Mouse (Mus musculus) midbrain, embryonic 12.5 days (tissue): ENCODE data around the gene Gm5475. TPM values are rescaled to one million over a fixed set of nuclear protein-coding genes. Genes with fewer than 3 reads are reported as not detected.
"Not testable (repeated sequence)": the region's sequence is repeated elsewhere in the genome, so short reads cannot be mapped to it uniquely, and the experiment has no call there.

ENCODE experiments used
- ATAC-seq: fragments of 200-750 bp; cut with Nextera tagmentation; 2 replicates; pipeline ENCODE4 v1.8.0; 2017; ENCODE audit warnings: low read depth, moderate TSS enrichment, moderate library complexity; ENCODE audit not compliant: low FRiP score
- H3K27ac ChIP-seq: fragments of 300-500 bp; sonication (generic); replicated peaks from 2 replicates; pipeline ENCODE4 v1.5.1; 2016; ENCODE audit warnings: mild to moderate bottlenecking
- H3K27me3 ChIP-seq: fragments of 300-500 bp; sonication (generic); 2 replicates; pipeline ENCODE4 v1.6.1; 2016; ENCODE audit warnings: mild to moderate bottlenecking
- H3K36me3 ChIP-seq: fragments of 300-500 bp; sonication (generic); 2 replicates; pipeline ENCODE4 v1.6.1; 2016
- H3K4me1 ChIP-seq: fragments of 300-500 bp; sonication (generic); 2 replicates; pipeline ENCODE4 v1.6.1; 2016
- H3K4me2 ChIP-seq: fragments of 300-500 bp; sonication (generic); replicated peaks from 2 replicates; pipeline ENCODE4 v1.6.1; 2016; ENCODE audit warnings: mild to moderate bottlenecking, moderate library complexity
- H3K4me3 ChIP-seq: fragments of 300-500 bp; sonication (generic); 2 replicates; pipeline ENCODE4 v1.5.1; 2016; ENCODE audit warnings: mild to moderate bottlenecking
- H3K9ac ChIP-seq: fragments of 300-500 bp; sonication (generic); replicated peaks from 2 replicates; pipeline ENCODE4 v1.6.1; 2016; ENCODE audit warnings: mild to moderate bottlenecking, moderate library complexity
- H3K9me3 ChIP-seq: fragments of 300-500 bp; sonication (generic); 2 replicates; pipeline ENCODE4 v1.6.1; 2016; ENCODE audit warnings: mild to moderate bottlenecking
- WGBS: fragments of 180-500 bp; shearing (Covaris S2); methylation state at CpG from one replicate; pipeline ENCODE4 v1.1.7; 2016; 5-methylcytosine and 5-hydroxymethylcytosine counted together
- polyA plus RNA-seq: library from polyadenylated mRNA; unstranded; fragments of >200 nt; fragmentation: Nextera tagmentation; extraction: Ambion mirVana; gene quantifications from 2 replicates; pipeline ENCODE4 v1.2.1, GENCODE M21; 2016

Gene Gm5475
- 0.11 and 0.14 TPM in 2 replicates for polyA plus RNA-seq

DNA sequence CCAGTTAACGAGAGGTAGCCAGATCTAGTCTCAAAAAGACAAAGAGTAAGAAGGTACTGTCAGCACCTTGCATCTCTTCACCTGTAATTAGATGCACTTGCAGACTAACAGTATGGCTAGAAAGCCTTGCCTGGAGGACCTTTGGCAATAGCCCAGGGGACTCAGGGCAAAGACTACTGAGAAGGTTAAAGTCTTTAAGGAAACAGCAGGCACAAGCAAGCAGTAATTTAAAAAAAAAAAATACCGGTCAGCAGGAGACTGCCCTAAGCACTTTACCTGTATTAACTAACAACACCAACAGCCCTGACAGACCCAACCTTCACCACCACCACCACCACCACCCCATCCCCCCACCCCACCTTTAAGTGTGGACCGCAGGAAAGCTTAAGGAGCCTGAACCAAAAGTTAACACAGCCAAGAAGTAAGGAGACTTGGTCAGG, at the start of gene Gm5475:
Gene Gm5475, plus strand, starts transcription at position 390 of the 440 bp plus-strand sequence.
- Histone ChIP-seq H3K9ac (peak within 1 kb of the TSS; percentile 92), H3K27ac (peak within 1 kb of the TSS; percentile 63), H3K27me3 (peaks cover 35% of the 10 kb centered on the region), H3K4me3 (peak within 1 kb of the TSS; percentile 94), H3K4me1 (peaks cover 40% of the 10 kb centered on the region), H3K4me2 (peak within 1 kb of the TSS; percentile 92)
- not testable (repeated sequence) for H3K9me3 ChIP-seq, H3K36me3 ChIP-seq, ATAC-seq
- 36% methylated on average over 3 of the region's 3 CpGs for WGBS

DNA sequence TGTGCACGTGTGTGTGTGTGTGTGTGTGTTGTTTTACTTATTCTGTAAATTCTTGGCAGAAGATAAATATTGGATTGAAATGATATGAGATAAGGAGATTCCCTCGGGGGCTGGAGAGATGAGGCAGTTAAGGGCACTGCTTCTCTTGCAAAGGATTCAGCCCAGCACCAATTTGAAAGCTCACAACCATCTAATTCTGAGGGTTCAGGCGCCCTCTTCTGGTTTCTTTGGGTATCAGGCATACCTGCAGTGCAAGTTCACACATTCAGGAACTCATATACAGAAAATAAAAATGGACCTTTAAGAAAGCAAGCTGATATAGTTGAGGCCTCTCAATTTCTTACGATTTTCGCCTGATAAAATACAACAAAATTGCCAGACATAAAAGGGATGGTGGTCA, 46.9 kb upstream of the Gm5475 start:
- no peaks in the 10 kb centered on the region for H3K36me3 ChIP-seq
- H3K9ac ChIP-seq, result no peak overlapping the region
- no peak overlapping the region for H3K4me2 ChIP-seq
- H3K27ac ChIP-seq, result no peak overlapping the region
- no peak overlapping the region for H3K4me3 ChIP-seq
- no peaks in the 10 kb centered on the region for H3K9me3 ChIP-seq
- WGBS, result 37% methylated on average over 5 of the region's 5 CpGs
- no peak for ATAC-seq
- H3K4me1 ChIP-seq, result no peaks in the 10 kb centered on the region
- no peaks in the 10 kb centered on the region for H3K27me3 ChIP-seq

DNA sequence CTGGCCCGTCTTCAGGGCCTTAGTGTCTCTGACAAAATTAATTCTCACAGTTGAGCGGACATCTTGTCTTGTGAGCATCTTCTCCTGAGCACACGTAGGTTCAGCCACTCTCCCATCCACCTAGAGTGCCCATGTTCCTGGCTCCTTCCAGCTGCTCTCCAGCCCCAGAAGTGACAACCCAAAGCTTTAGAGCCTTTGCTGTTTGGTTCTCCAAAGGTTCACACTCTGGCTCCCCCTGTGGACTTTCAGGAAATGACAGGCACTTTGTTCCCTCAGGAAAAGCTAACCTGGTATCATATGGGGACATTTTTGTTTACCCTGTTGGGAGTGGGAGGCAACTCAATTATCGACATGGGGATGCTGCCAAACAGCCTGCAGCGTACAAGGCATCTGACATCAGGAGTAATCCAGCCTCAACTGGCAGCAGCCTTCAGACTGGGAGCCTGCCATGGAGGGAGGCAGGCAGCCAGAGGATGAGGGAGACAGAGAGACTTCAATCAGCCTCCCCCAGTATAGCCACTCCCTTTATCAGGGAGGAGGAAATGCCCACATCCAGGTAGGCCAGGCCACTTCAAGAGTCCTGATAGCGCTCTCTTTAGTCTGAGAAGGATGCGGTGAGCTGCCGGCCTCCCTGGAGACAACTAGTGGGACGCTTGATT, 44.0 kb upstream of the Gm5475 start:
- WGBS, result 41% methylated on average over 4 of the region's 9 CpGs
- ATAC-seq, result not testable (repeated sequence)

DNA sequence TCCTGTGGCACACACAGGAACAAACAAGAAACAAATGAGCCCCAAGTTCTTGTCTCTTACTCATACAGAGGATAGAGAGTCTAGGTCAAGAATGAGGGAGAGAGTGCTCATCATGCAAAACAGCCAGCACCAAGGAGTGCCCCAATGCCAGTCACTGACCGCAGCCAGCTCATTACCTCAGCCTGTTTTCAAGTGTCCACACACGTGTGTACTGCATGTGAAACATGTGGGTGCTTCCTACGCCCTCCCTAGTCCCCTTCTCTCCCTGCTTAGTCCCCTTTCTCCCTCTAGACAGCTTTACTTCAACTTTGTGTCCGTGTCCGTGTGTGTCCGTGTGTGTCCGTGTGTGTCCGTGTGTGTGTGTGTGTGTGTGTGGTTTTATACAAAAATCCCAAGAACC, 42.3 kb upstream of the Gm5475 start:
- Histone ChIP-seq H3K4me2 (no peak overlapping the region), H3K27me3 (no peaks in the 10 kb centered on the region), H3K36me3 (no peaks in the 10 kb centered on the region), H3K9ac (no peak overlapping the region), H3K4me3 (no peak overlapping the region), H3K4me1 (no peaks in the 10 kb centered on the region), H3K9me3 (no peaks in the 10 kb centered on the region), H3K27ac (no peak overlapping the region)
- WGBS, result 87% methylated on average over 8 of the region's 8 CpGs
- ATAC-seq, result no peak

More for the DNA sequence above, 44.0 kb upstream of the Gm5475 start:
- H3K27ac ChIP-seq, H3K9ac ChIP-seq, H3K4me3 ChIP-seq, H3K9me3 ChIP-seq, H3K4me1 ChIP-seq, H3K4me2 ChIP-seq, H3K36me3 ChIP-seq, H3K27me3 ChIP-seq: not testable (repeated sequence)

DNA sequence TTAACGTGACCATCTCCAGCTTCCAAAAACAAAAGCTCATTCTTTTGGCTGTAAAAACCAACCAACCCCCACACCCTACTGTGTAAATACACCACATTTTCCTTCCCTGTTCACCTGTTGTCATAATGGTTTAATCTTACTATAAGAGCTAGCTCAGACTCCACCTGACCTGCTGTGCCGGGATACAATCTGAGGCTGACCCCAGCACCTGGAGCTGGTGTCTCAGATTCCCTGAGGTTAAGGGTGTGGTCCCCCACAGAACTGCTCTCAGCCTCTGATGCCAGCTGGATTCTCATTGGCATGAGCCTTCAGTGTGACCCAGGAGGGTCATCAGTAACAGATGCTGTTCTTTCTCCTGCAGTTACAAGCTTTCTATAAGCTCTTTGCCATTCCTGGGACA, 41.8 kb upstream of the Gm5475 start:
- Histone ChIP-seq H3K4me3 (no peak overlapping the region), H3K9ac (no peak overlapping the region), H3K27me3 (no peaks in the 10 kb centered on the region), H3K4me2 (no peak overlapping the region), H3K4me1 (no peaks in the 10 kb centered on the region), H3K9me3 (no peaks in the 10 kb centered on the region), H3K36me3 (no peaks in the 10 kb centered on the region), H3K27ac (no peak overlapping the region)
- ATAC-seq, result no peak
- 79% methylated on average over 2 of the region's 2 CpGs for whole genome bisulfite sequencing

DNA sequence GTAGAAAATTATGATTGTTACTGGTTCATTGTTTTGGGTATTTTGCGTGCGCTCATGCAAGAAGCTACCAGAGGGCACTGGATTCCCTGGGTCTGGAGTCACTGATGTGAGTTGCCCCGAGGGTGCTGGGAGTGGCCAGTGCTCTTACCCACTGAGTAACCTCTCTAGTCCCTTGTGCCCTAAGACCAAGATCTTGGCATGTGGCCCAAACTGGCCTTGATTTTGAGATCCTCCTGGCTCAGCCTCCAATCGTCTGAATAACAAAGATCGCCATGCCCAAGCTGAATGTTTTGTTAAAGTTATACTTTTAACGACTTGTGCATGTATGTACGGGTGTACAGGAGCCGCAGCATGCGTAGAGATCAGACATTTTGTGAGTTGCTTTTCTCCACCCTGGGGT, 36.2 kb upstream of the Gm5475 start:
- H3K9ac ChIP-seq, result no peak overlapping the region
- H3K27ac ChIP-seq, result no peak overlapping the region
- ATAC-seq, result no peak
- H3K4me2 ChIP-seq, result no peak overlapping the region
- H3K27me3 ChIP-seq, result no peaks in the 10 kb centered on the region
- no peaks in the 10 kb centered on the region for H3K9me3 ChIP-seq
- H3K4me3 ChIP-seq, result no peak overlapping the region
- H3K36me3 ChIP-seq, result no peaks in the 10 kb centered on the region
- 95% methylated on average over 9 of the region's 9 CpGs for WGBS
- no peaks in the 10 kb centered on the region for H3K4me1 ChIP-seq

DNA sequence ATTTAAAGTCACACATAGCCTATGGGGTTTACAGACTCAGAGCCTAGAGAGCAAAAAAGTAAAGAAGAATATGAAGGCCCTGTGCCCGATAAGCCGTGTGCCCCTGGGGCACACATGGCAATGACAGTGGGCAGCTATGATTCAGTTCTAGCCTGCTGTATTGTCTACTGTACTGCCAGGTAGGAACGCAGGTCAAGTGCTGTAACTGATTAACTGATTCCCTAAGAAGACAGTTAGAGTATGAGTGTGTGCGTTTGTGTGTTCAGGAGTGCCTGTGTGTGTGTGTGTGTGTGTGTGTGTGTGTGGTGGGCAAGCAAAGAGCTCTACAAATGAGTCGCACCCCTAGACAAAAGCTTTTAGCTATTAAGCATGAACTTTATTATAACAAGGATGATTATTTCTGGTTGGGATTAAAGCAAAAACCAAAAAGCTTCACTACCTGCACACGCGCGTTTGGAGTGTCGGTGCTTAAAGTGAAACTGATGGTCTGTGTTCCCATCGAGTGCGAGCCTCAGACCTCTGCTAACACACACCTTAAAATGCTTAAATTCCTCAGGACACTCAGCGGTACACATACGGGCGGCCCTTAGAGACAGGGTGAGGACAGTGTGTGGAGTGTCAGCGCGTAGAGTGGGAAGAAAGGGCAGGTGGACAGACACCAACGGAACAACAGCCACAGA, 34.3 kb upstream of the Gm5475 start:
- Histone ChIP-seq H3K36me3 (no peaks in the 10 kb centered on the region), H3K4me1 (no peaks in the 10 kb centered on the region), H3K9ac (no peak overlapping the region), H3K4me3 (no peak overlapping the region), H3K27me3 (no peaks in the 10 kb centered on the region), H3K4me2 (no peak overlapping the region), H3K9me3 (no peaks in the 10 kb centered on the region), H3K27ac (no peak overlapping the region)
- no peak for ATAC-seq
- 95% methylated on average over 17 of the region's 17 CpGs for WGBS

DNA sequence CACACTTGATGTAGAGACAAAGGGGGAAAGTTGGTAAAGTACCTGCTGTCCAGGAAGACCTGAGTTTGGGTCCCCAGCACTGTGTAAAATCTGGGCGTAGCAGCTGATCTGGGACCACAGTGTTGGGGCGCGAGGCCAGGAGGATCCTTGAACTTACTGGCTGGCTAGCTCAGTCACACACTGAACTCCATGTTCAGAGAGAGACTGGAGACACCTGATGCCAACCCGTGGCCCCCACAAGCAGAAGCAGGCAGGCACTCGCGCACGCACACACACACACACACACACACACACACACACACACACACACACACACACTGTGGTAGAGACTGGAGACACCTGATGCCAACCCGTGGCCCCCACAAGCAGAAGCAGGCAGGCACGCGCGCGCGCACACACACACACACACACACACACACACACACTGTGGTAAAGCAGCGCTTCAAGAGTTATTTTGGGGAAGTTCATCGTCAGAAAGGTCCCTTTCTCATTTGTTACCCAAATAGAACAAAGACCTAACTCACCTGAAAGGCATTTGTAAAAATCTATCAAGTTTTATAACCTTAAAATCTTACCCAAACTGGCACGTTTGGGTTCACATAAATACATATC, 33.6 kb upstream of the Gm5475 start:
- H3K9ac ChIP-seq, result no peak overlapping the region
- H3K4me1 ChIP-seq, result no peaks in the 10 kb centered on the region
- WGBS, result 94% methylated on average over 16 of the region's 16 CpGs
- H3K4me3 ChIP-seq, result no peak overlapping the region
- H3K27ac ChIP-seq, result no peak overlapping the region
- H3K36me3 ChIP-seq, result peaks cover 4% of the 10 kb centered on the region
- H3K9me3 ChIP-seq, result no peaks in the 10 kb centered on the region
- H3K4me2 ChIP-seq, result no peak overlapping the region
- no peaks in the 10 kb centered on the region for H3K27me3 ChIP-seq
- ATAC-seq, result no peak

DNA sequence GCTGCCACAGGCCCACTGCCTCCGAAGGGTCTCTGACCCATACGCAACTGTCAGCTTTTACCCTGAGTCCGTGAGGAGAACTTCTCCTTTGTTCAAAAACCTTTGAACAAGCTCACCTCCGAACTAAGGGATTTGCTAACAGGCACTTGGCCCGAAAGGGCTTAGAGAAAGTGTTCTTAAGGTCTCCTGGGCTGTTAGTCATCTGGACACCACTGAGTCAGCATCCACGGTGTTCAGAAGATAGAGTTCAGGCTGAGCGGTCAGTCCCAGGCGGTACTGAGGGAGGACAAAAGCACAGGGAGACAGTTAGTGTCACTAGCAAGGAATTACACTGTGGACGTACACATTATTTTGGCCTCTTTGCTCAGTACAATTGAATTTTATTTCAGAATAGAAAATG, 33.1 kb upstream of the Gm5475 start:
- Histone ChIP-seq H3K36me3 (peaks cover 10% of the 10 kb centered on the region), H3K4me2 (no peak overlapping the region), H3K4me3 (no peak overlapping the region), H3K9ac (no peak overlapping the region), H3K4me1 (no peaks in the 10 kb centered on the region), H3K27me3 (no peaks in the 10 kb centered on the region), H3K9me3 (no peaks in the 10 kb centered on the region), H3K27ac (no peak overlapping the region)
- no peak for ATAC-seq
- WGBS, result 61% methylated on average over 9 of the region's 9 CpGs

DNA sequence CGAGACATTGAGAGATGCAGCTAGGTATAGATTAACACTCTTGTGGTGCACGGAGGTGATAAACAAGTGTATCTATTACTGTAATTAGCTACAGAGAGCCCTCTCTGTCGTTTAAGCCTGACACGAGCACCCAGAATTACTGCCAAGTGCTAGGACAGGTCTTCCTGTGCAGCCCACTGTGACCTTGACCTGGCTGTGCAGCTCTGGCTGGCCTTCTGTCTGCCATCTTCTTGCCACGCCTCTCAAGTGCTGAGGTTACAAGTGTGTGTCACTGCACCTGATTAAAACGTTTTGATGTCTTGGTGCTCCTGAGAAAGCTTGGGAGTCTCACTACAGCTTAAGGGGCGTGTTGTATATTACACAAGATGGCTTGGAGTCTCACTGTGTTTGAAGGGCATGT, 30.9 kb upstream of the Gm5475 start:
- Histone ChIP-seq H3K4me3 (no peak overlapping the region), H3K36me3 (peaks cover 32% of the 10 kb centered on the region), H3K27me3 (no peaks in the 10 kb centered on the region), H3K4me2 (no peak overlapping the region), H3K9ac (no peak overlapping the region), H3K9me3 (no peaks in the 10 kb centered on the region), H3K4me1 (no peaks in the 10 kb centered on the region), H3K27ac (no peak overlapping the region)
- no peak for ATAC-seq
- 80% methylated on average over 7 of the region's 7 CpGs for WGBS

DNA sequence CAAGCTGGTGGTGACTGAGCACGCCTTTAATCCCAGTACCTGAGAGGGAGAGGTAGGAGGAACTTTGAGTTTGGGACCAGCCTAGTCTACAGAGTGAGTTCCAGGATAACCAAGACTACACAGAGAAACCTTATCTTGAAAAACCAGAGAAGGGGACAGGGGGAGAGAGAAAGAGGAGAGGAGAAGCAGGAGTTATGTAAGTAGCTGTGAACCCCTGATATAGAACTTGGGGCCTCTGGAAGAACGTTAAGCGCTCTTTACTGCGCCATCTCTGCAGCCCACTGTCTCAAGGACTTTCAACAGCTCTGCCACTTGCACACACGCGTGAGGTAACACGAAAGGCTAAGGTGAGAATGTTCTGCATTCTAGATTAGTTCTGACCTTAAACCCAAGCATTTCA, 30.3 kb upstream of the Gm5475 start:
- ATAC-seq, result no peak
- H3K9ac ChIP-seq, result no peak overlapping the region
- H3K27ac ChIP-seq, result no peak overlapping the region
- H3K4me3 ChIP-seq, result no peak overlapping the region
- H3K9me3 ChIP-seq, result no peaks in the 10 kb centered on the region
- H3K4me2 ChIP-seq, result no peak overlapping the region
- H3K36me3 ChIP-seq, result peaks cover 37% of the 10 kb centered on the region
- WGBS, result 92% methylated on average over 7 of the region's 7 CpGs
- no peaks in the 10 kb centered on the region for H3K4me1 ChIP-seq
- no peaks in the 10 kb centered on the region for H3K27me3 ChIP-seq

DNA sequence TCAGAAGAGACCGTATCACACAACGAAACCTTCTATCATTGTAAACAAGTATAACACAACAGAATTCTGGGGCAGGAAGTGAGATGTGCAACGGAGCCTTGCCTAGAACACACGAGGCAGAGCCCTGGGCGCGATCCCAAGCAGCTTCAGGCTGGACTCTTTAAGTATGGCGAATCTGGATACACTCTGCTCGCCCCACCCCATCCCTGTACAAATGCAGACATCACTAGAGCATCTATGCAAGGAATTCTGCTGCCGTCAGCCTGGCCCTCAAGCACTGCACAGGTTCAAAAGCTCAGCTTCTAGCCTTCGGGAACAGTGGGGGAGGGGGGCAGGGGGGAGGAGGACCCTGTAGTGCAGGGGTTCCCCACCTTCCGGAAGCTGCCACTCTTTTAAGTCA, 28.9 kb upstream of the Gm5475 start:
- Histone ChIP-seq H3K9ac (no peak overlapping the region), H3K4me1 (no peaks in the 10 kb centered on the region), H3K27ac (no peak overlapping the region), H3K9me3 (no peaks in the 10 kb centered on the region), H3K4me3 (no peak overlapping the region), H3K36me3 (peaks cover 51% of the 10 kb centered on the region), H3K27me3 (no peaks in the 10 kb centered on the region), H3K4me2 (no peak overlapping the region)
- ATAC-seq, result no peak
- WGBS, result 92% methylated on average over 11 of the region's 11 CpGs
